29 mouse cellular contexts compared by ENCODE assay signal in the genomic region with DNA sequence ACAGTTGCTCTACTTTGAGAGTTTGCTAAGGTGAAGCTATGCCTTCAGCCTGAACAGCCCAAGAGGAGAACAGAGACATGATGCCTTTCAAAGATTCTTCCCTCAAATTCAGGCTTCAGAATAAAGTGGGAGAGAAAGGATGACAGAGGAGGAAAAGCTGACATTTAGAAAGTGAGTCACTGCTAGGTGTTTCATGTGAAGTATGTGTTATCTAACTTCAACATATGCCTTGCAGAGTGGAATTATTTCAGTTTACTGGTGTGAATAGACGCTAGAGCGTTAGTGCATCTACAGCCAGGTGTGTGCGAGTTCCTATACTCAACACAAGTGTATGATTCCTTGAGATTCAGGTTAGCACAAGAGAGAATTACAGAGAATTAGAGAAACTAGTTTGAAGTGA.
"Had no signal": no experiment of that assay in that cellular context is flagged by ENCODE, and none has a peak within 500 bp of the region (broad histone marks: within the 10 kb centered on the region; RNA-seq: fewer than 3 reads in every experiment).

No protein-coding gene starts in this region.

- DNase-seq: left cerebral cortex, postnatal 4 days; liver; liver, embryonic 13.5 days; liver, postnatal 0 days; lung, adult 18-20 months; lung, adult 2 months; lung, embryonic 14.5 days; lung, postnatal 10 days; lung, postnatal 14 days; lung, postnatal 36 days; lung, postnatal 4 days; midbrain, embryonic 14.5 days had no signal

- H3K27me3 ChIP-seq: limb, embryonic 12.5 days; limb, embryonic 13.5 days; limb, embryonic 15.5 days; liver, embryonic 12.5 days; liver, embryonic 13.5 days; liver, embryonic 15.5 days; lung, embryonic 15.5 days; megakaryocyte, embryonic 14.5 days; midbrain, embryonic 12.5 days; midbrain, embryonic 13.5 days; midbrain, embryonic 15.5 days had no signal

- ATAC-seq: liver, embryonic 12.5 days; liver, postnatal 0 days; lung, postnatal 0 days; midbrain, embryonic 13.5 days; midbrain, embryonic 15.5 days; midbrain, embryonic 16.5 days had no signal

- H3K27ac ChIP-seq: limb, embryonic 10.5 days; limb, embryonic 12.5 days; limb, embryonic 13.5 days; limb, embryonic 15.5 days; liver, embryonic 12.5 days; liver, embryonic 13.5 days; liver, embryonic 14.5 days; liver, embryonic 15.5 days; lung, embryonic 15.5 days; macrophage; midbrain, embryonic 10.5 days; midbrain, embryonic 12.5 days; midbrain, embryonic 13.5 days; midbrain, embryonic 15.5 days had no signal

- H3K36me3 ChIP-seq: limb, embryonic 10.5 days; limb, embryonic 12.5 days; limb, embryonic 13.5 days; limb, embryonic 15.5 days; liver, embryonic 12.5 days; liver, embryonic 13.5 days; liver, embryonic 15.5 days; lung, embryonic 15.5 days; midbrain, embryonic 10.5 days; midbrain, embryonic 12.5 days; midbrain, embryonic 13.5 days; midbrain, embryonic 15.5 days had no signal

- H3K9me3 ChIP-seq: limb, embryonic 10.5 days; limb, embryonic 12.5 days; limb, embryonic 13.5 days; limb, embryonic 15.5 days; liver, embryonic 12.5 days; liver, embryonic 13.5 days; liver, embryonic 15.5 days; lung, embryonic 15.5 days; megakaryocyte, embryonic 14.5 days; midbrain, embryonic 10.5 days; midbrain, embryonic 12.5 days; midbrain, embryonic 13.5 days; midbrain, embryonic 15.5 days had no signal

- H3K4me3 ChIP-seq: limb, embryonic 10.5 days; limb, embryonic 12.5 days; limb, embryonic 13.5 days; limb, embryonic 15.5 days; liver, embryonic 12.5 days; liver, embryonic 13.5 days; liver, embryonic 15.5 days; lung, embryonic 15.5 days; megakaryocyte, embryonic 14.5 days; midbrain, embryonic 10.5 days; midbrain, embryonic 12.5 days; midbrain, embryonic 13.5 days; midbrain, embryonic 15.5 days; myocyte had no signal

- H3K4me1 ChIP-seq: limb, embryonic 10.5 days; limb, embryonic 12.5 days; limb, embryonic 13.5 days; limb, embryonic 15.5 days; liver, embryonic 12.5 days; liver, embryonic 13.5 days; liver, embryonic 15.5 days; lung, embryonic 15.5 days; megakaryocyte, embryonic 14.5 days; midbrain, embryonic 10.5 days; midbrain, embryonic 12.5 days; midbrain, embryonic 13.5 days; midbrain, embryonic 15.5 days had no signal
